Mouse (Mus musculus): ENCODE data around the gene Ctdnep1.

The Ctdnep1 gene

GRCm38 (mm10) chr11:69981141-69981762 is at the start of gene Ctdnep1:
TSS of gene Ctdnep1 (plus strand) at chr11:69981156.
- peak; percentile 49 for DNase-seq (ENCODE audit: low spot score)

- no peak for DNase-seq (ENCODE audit: low spot score)
Measured at GRCm38 (mm10) chr11:69931769-69932168, 49.2 kb upstream of the Ctdnep1 start.

- DNase-seq (ENCODE audit: low spot score): no peak
Measured at GRCm38 (mm10) chr11:69932254-69932653, 48.7 kb upstream of the Ctdnep1 start.

DNA sequence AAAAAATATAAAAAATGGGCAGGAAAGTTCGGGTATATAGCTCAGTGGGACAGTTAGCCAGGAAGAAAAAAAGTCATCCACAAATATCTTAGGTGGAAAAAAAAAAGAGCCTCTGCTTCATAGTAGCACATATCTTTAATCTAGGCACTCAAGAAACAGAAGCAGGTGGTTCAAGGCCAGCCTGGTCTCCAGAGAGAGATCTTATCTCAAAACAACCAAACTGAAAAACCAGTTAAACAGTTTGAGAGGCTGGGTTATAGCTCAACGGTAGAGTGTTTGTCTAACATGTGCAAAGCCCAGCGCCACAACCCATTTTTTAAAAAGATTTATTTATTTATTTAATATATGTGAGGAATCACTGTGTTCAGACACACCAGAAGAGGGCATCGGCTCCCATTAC is 47.9 kb upstream of the Ctdnep1 start:
- no peak for DNase-seq (ENCODE audit: low spot score)

DNA sequence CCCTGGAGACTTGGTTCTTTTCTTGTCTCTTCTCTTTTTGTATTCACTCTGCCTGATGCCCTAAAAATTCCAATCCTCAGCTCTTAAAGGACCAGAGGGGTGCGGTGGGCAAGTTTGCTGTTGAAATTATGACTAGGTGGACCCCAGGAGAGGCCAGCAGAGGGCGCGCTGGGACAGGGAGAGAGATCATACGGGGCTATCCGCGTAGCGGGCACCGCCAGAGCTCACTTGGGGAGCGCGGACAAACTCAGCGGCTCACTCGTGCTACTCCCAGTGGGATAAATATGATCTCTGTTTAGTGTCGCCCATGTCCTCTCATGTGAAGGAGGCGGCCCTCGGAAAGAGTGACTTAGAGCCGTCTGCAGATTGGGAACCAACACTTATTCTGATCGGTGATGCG is 46.8 kb upstream of the Ctdnep1 start:
- DNase-seq (ENCODE audit: low spot score): peak; percentile 91

GRCm38 (mm10) chr11:69934681-69935080 is 46.3 kb upstream of the Ctdnep1 start:
- DNase-seq (ENCODE audit: low spot score): no peak

- peak; percentile 82 for DNase-seq (ENCODE audit: low spot score)
Measured at GRCm38 (mm10) chr11:69935137-69935879, 45.6 kb upstream of the Ctdnep1 start, which contains the start of gene Ybx2. TSS of gene Ybx2 (plus strand) at chr11:69935796.

GRCm38 (mm10) chr11:69936156-69936555 is 44.8 kb upstream of the Ctdnep1 start:
- DNase-seq (ENCODE audit: low spot score): peak; percentile 20

- no peak for DNase-seq (ENCODE audit: low spot score)
Measured at GRCm38 (mm10) chr11:69936714-69937347, 44.1 kb upstream of the Ctdnep1 start.

GRCm38 (mm10) chr11:69937385-69937784 is 43.6 kb upstream of the Ctdnep1 start:
- DNase-seq (ENCODE audit: low spot score): no peak

DNA sequence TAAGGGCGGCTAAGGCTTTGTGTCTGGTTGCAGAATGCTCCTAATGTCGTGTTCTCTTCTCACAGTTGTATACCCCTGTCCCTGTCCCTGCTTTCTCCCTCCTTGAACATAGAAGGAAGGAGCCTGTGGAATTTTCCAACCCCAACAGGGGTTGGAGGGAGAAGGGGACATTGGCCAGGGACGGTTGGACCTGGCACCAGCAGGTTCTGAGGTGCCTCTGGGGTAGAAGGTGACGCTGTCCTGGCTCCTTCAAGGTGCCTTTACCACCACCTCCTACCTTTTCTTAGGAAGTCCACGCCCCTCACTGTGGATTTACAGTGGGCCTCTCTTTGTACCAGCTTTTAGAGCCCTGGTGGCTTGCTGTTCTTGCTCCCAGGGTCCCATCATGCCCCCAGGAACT is 43.1 kb upstream of the Ctdnep1 start:
- no peak for DNase-seq (ENCODE audit: low spot score)

DNA sequence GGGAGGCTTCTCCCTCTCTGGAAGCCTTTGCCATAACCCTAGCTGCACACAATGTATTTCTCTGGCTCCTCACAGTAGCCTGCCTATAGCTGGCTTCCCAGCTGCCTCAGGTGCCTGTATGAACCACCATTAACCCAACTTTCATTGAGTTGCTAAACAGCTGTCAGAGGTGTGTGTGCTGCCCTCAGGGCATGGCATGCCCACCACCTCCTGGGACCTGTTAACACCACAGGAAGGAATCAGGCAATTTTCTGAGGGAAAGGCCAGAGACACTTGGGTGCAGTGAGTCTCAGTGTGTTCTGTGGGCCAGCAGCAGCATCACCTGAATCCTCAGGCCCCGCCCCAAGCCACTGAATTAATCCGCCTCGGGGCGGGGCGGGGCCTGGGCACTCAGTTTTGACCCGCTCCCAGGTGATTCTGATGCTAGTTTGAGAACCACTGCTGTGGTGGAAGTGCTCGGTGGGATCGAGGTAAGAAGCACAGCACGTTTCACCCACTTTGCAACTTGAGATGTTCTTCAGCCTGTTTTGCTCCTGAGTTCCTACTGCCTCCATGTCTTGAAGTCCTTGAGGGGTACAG is 42.5 kb upstream of the Ctdnep1 start:
- DNase-seq (ENCODE audit: low spot score): no peak

DNA sequence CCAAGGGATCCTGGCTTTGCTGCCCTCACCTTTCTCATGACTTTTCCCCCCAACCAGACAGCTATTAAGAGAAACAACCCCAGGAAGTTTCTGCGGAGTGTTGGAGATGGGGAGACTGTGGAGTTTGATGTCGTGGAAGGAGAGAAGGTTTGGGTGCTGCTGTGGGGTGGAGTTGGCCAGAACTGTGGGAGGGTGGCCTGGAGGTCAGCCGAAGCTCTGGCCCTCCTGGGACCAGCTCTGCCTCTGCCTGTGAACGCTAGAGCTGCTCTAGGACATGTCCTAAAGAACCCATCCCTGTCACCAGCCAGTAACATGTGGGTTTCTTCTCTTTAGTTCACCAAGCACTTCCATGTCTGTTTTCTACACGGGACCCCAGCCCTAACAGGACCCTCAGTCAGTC is 41.8 kb upstream of the Ctdnep1 start:
- no peak for DNase-seq (ENCODE audit: low spot score)

DNA sequence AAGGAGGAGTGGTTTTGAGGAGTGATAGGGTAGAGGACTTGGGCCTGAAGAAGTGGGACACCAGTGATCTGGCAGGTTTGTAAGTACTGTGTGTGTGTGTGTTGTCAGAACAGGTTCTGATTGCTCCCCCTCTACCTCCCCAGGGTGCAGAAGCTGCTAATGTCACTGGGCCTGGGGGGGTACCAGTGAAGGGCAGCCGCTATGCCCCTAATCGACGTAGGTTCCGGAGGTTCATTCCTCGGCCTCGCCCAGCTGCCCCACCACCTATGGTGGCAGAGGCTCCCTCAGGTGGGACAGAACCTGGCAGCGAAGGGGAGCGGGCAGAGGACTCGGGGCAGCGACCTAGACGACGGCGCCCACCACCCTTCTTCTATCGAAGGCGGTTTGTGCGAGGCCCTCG is 41.2 kb upstream of the Ctdnep1 start:
- no peak for DNase-seq (ENCODE audit: low spot score)

- no peak for DNase-seq (ENCODE audit: low spot score)
Measured at GRCm38 (mm10) chr11:69940962-69941361, 40.0 kb upstream of the Ctdnep1 start.

GRCm38 (mm10) chr11:69945216-69945615 is 35.7 kb upstream of the Ctdnep1 start:
- no peak for DNase-seq (ENCODE audit: low spot score)

GRCm38 (mm10) chr11:69945997-69946891 is 34.7 kb upstream of the Ctdnep1 start:
- DNase-seq (ENCODE audit: low spot score): no peak

- peak; percentile 50 for DNase-seq (ENCODE audit: low spot score)
Measured at GRCm38 (mm10) chr11:69947337-69948065, 33.5 kb upstream of the Ctdnep1 start.

GRCm38 (mm10) chr11:69948066-69948762 is 32.7 kb upstream of the Ctdnep1 start, which contains the start of gene Slc2a4:
TSS of gene Slc2a4 (minus strand) at chr11:69948188.
- peak; percentile 89 for DNase-seq (ENCODE audit: low spot score)

GRCm38 (mm10) chr11:69948763-69949150 is 32.2 kb upstream of the Ctdnep1 start:
- peak; percentile 80 for DNase-seq (ENCODE audit: low spot score)

Measured in ovary, postnatal 36 days (tissue).